Mouse (Mus musculus) megakaryocyte, embryonic 14.5 days (primary cell): ENCODE measurements around the gene Mapk1ip1.

Experiments
- FLI1 ChIP-seq: IDR thresholded peaks from 2 replicates; pipeline ENCODE4 v1.6.1; 2012; ENCODE audit warnings: low read length, inconsistent platforms, mixed read lengths
- GATA1 ChIP-seq: IDR thresholded peaks from 3 replicates; pipeline ENCODE4 v1.6.1; 2012; ENCODE audit warnings: mixed read lengths, low read length, inconsistent platforms, borderline replicate concordance

DNA sequence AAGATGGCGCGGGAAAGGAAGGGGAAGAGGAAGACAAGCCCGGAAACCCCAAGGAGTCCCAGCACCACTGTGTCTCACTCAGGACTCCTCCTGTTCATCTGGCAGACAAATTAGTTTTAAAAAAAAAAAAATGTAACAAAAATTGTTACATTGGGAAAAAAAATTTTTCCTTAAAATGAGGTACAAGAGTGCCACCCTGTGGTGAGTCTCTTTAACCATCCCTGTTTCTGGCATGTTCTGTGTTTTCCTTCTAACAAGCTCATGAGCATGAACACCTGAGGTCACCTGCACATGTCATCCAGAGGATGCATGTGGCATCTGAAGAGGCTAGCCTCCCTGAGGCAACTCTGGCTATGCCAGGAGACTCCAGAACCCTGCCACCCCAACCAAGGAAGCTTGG lies 11.0 kb downstream of the Mapk1ip1 start:
- no peak for TF ChIP-seq GATA1
- TF ChIP-seq FLI1: no peak
